Mouse (Mus musculus) thymus, postnatal 0 days (tissue): ENCODE data around the gene Atp5e. TPM values are rescaled to one million over a fixed set of nuclear protein-coding genes. Genes with fewer than 3 reads are reported as not detected.

ENCODE experiments used
- DNase-seq: peaks from one replicate; pipeline ENCODE4 v3.0.0-alpha.2; 2015; ENCODE audit warnings: low spot score
- polyA plus RNA-seq: library from polyadenylated mRNA; unstranded; fragments of >200 nt; fragmentation: Nextera tagmentation; extraction: Ambion mirVana; gene quantifications from 2 replicates; pipeline ENCODE4 v1.2.1, GENCODE M21; 2015

Gene Atp5e
- polyA plus RNA-seq, 1 experiment from 2014 or later, result 855 TPM

DNA sequence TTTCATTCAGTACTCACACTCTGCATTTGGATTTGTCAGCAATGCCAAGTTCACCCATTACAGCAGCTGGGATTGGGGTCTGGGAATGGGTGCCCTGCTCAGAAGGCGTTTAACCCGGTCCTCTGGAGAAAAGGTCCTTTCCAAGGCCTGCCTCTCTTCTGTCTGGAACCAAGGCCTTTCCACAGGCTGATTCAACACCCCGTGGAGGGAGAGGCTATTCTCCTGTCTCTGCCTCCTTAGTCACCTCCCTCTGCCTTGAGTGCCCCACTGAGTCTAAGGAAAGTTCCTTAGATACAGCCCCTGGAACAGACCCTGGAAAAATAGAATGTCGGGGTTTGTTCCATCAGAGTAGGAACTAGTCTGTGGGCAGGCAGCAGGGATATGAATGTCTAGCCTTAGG lies 15.5 kb downstream of the Atp5e start:
- DNase-seq, result no peak

DNA sequence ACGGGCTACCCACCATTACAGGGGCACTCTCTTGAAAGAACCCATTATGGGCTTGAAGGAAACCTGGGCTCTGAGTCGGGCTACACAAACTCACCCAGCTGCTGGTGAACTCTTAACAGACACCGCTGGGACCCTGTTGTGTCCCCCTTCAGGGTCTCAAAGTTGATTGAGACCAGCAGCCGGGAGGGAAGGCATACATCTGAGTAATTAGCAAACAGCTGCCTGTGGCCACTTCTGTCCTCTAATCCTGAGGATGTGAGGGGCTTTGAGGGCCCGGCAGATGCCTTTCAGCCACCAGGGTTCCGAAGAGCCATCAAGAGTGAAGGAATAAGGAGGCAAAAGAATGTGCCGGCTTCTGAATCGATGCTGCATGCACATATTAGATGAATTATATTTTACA lies 17.0 kb downstream of the Atp5e start:
- no peak for DNase-seq

GRCm38 (mm10) chr2:174446492-174446891 lies 17.4 kb downstream of the Atp5e start:
- no peak for DNase-seq

- DNase-seq, result no peak
Measured at GRCm38 (mm10) chr2:174445018-174445417, 18.9 kb downstream of the Atp5e start.

DNA sequence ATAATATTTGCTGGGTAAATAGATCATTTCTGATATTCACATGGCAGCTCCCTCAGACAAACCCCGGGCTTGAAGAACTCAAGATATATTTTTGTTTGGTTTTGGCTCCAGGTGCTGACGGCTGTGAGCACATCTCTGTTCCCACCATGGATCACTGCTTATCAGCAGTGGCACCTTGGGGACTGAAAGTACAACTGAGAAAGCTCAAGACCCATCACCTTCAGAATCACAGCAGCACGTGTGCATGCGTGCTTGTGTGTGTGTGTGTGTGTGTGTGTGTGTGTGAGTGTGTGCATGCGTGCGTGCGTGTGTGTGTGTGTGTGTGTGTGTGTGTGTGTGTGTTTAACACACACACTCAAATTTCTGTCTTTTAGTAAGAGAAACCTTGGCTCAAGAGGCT lies 19.5 kb downstream of the Atp5e start:
- no peak for DNase-seq

GRCm38 (mm10) chr2:174443046-174443445 lies 20.9 kb downstream of the Atp5e start:
- DNase-seq, result no peak

DNA sequence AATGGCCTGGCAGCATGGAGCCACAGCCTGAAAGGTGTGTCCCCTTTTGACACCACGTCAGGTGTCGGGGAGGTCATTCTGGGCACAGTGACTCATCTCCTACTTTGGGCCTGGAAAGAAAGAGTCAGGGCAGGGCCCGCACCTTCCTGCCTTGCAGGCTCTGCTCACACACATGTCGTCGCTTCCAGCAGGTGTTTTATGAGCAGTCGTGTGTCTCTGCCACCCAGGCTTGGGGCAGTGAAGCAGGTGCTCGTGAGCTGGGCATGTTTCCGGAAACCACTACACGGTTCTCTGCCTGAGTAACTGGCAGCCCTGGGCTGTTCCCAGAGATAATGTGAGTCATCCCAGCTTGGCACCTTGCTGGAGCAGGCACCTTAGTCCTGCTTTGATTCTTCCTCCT lies 21.4 kb downstream of the Atp5e start:
- peak; percentile 47 for DNase-seq

GRCm38 (mm10) chr2:174441898-174442297 lies 22.0 kb downstream of the Atp5e start:
- no peak for DNase-seq

- DNase-seq, result no peak
Measured at GRCm38 (mm10) chr2:174439961-174440360, 23.9 kb downstream of the Atp5e start.

- DNase-seq, result no peak
Measured at GRCm38 (mm10) chr2:174439450-174439838, 24.5 kb downstream of the Atp5e start.

GRCm38 (mm10) chr2:174438737-174439449 lies 25.0 kb downstream of the Atp5e start, which contains the start of gene Ctsz:
Gene Ctsz (minus strand): TSS chr2:174439039.
- peak; percentile 61 for DNase-seq

GRCm38 (mm10) chr2:174438181-174438580 lies 25.7 kb downstream of the Atp5e start:
- peak; percentile 7 for DNase-seq

- DNase-seq, result no peak
Measured at GRCm38 (mm10) chr2:174437697-174437982, 26.3 kb downstream of the Atp5e start.

- no peak for DNase-seq
Measured at GRCm38 (mm10) chr2:174436916-174437696, 26.8 kb downstream of the Atp5e start.

DNA sequence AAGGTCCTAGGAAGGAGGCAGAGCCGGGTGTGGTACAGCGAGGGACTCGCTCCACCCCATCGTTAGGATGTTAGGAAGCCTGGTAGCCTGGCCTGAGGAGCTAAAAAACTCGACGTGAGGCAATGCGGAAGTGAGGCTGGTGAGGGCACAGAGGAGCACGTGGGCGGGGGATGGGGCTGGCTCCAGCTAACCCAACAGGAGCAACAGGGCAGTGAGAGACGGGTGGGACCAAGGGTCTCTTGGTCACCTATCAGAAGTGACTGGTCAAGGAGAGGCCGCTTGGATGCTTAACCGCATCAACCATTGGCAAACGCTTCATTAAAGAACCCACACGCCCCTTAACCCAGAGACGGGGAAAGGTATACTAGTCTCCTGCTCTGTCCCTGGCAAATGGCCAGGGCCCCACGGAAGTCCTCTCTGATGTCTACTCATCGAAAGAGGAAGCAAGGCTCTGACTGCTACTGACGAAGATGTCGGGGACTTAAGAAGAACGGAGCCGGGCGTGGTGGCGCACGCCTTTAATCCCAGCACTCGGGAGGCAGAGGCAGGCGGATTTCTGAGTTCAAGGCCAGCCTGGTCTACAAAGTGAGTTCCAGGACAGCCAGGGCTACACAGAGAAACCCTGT lies 27.7 kb downstream of the Atp5e start:
- DNase-seq, result no peak

- DNase-seq, result no peak
Measured at GRCm38 (mm10) chr2:174434943-174435342, 29.0 kb downstream of the Atp5e start.

- DNase-seq, result no peak
Measured at GRCm38 (mm10) chr2:174428996-174429591, 34.8 kb downstream of the Atp5e start.

- no peak for DNase-seq
Measured at GRCm38 (mm10) chr2:174428076-174428835, 35.6 kb downstream of the Atp5e start.

DNA sequence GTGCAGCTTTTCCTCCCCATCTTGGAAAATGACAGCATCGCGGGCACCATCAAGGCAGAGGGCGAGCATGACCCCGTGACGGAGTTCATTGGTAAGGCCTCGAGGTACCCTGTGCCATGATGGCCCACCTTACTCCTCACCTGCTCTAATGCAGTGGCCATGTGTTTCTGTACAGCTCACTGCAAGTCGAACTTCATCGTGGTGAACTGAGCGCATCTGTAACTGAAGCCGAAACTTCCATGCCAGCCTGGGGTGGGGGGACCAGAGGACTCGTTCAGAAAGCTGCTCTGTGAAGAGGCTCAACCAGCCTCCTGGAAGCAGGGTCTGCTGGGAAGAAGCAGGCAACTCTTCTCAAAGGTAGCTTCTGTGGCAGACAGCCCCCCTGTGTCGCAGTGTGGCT lies 37.0 kb downstream of the Atp5e start:
- DNase-seq, result no peak

- DNase-seq, result no peak
Measured at GRCm38 (mm10) chr2:174424301-174425085, 39.4 kb downstream of the Atp5e start.

- no peak for DNase-seq
Measured at GRCm38 (mm10) chr2:174421107-174421506, 42.8 kb downstream of the Atp5e start.
